Mouse (Mus musculus): ENCODE measurements at regions not wholly inside any gene's neighbourhood (a gene's known extent, or its start where the extent isn't known, plus 50 kb on each side); places are given as distances from the start of the nearest gene placed in this dataset.

DNA sequence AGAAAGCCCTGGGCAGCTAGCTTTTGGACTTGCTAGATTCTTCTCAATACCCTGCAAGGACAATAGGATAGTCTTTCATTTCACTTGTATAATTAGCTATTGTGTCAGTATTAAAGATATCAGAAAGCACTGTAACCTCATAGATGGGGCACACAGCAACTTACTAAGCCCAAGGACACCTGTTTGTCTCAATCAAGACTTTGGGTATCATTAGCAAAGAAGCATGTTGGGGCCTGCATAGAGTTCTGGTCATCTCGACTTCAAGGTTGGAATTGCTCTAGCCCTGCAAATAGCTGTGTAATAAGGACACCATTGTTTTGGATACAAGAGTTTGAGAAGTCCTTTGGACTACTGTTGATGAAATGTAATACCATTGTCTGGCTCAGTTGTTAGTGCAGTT lies 104.6 kb upstream of the Rspo3 start:
- no peak for DNase-seq (ENCODE audit: low read depth, low spot score)

DNA sequence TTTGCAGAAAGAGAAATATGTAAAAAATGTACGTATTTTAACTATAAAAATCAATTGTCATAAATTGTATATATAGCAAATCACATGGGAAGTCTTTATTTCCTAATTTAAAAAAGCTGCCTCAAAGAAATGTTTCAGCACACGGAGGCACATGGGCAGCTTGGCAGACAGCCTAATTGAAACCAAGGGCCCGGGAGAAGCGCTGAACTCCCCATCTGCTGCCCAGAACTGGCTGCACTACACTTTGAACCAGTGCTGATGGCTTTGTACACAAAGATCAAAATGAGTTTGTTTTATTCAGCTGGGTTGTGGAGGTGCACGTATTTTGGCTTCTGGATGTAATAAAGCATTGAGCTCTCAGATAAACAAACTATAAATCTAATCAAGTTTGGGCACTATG lies 100.2 kb upstream of the Rspo3 start:
- DNase-seq (ENCODE audit: low read depth, low spot score) = peak; percentile 14

DNA sequence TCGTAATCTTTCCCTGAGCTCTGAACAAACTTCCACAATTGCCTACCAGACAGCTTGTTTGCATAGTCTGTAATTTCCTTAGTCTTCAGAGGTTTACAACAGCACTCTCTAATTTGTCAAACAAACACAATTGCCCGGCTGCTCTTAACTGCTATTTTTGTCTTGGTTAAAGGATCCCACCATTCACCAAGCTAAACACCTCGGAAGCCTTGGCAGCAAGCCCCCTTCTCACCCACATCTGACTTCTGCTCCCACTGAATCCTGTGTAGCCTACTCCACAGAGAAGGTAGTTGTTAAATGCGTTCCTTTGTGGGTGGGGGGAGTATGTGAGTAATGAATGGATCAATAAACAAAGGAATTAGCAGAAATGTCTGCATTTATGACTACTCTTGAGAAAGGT lies 59.8 kb upstream of the Rspo3 start:
- DNase-seq (ENCODE audit: low read depth, low spot score) = no peak

DNA sequence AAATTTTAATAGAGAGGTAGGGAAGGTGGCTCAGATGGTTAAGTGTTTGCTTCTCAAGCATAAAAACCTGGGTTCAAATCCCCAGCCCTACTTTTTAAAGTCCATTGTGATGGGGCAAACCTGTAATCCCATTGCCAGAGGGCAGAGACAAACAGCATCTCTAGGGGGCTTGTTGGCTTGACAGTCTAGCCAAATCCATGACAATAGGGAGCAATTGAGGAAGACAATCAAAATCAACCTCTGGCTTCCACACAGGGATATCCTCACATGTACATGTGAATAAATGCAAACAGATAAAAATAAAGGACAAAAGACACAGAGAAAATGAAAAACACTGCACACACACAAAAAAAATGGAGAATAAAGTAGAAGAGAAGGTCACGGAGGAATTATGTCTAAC lies 59.3 kb upstream of the Rspo3 start:
- DNase-seq (ENCODE audit: low read depth, low spot score) = no peak

GRCm38 (mm10) chr10:29592906-29593305 lies 57.2 kb upstream of the Rspo3 start:
- peak; percentile 18 for DNase-seq (ENCODE audit: low read depth, low spot score)

DNA sequence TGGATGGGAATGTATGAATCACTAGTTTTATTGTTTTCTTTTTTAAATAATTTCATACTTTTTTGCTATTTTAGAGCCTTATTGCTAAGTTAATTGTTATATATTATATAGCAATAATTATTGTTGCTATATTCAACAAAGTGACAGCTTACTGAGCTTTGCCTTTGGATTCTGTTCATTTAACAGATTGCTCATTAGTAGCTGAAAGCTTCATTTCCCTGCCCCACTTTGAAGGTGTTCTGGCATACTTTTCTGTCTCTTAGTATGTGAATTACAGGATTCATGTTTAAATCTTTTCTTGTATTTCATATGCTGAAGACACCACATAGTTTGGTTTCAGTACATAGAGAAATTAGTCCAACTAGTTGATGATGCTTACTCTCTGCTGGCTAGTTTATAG lies 54.5 kb upstream of the Rspo3 start:
- DNase-seq (ENCODE audit: low read depth, low spot score) = no peak

- DNase-seq (ENCODE audit: low read depth, low spot score) = no peak
Observed at GRCm38 (mm10) chr10:29589739-29590138, 54.1 kb upstream of the Rspo3 start.

All from forelimb bud, embryonic 11.5 days (tissue).